Mouse (Mus musculus): Measurements from ENCODE around the gene Mark4.

The Mark4 gene

GRCm38 (mm10) chr7:19441448-19442091, 17.1 kb downstream of the Mark4 start:
- no peak for DNase-seq (ENCODE audit: low spot score in 2 of 2)

- no peak for DNase-seq (ENCODE audit: low spot score in 2 of 2)
These were observed 21.6 kb downstream of the Mark4 start for GRCm38 (mm10) chr7:19437048-19437447.

- DNase-seq (ENCODE audit: low spot score in 2 of 2), result no peak
These were observed 22.3 kb downstream of the Mark4 start for GRCm38 (mm10) chr7:19436276-19436675.

GRCm38 (mm10) chr7:19432475-19432874, 26.1 kb downstream of the Mark4 start:
- no peak for DNase-seq (ENCODE audit: low spot score in 2 of 2)

- DNase-seq (ENCODE audit: low spot score in 2 of 2), result no peak
These were observed 28.2 kb downstream of the Mark4 start for GRCm38 (mm10) chr7:19430402-19430801.

- no peak for DNase-seq (ENCODE audit: low spot score in 2 of 2)
These were observed 28.9 kb downstream of the Mark4 start for GRCm38 (mm10) chr7:19429726-19430125.

- DNase-seq (ENCODE audit: low spot score in 2 of 2), result no peak
These were observed 30.5 kb downstream of the Mark4 start for GRCm38 (mm10) chr7:19427999-19428650.

- no peak for DNase-seq (ENCODE audit: low spot score in 2 of 2)
These were observed 31.7 kb downstream of the Mark4 start for GRCm38 (mm10) chr7:19426888-19427287.

- no peak for DNase-seq (ENCODE audit: low spot score in 2 of 2)
These were observed 32.3 kb downstream of the Mark4 start for GRCm38 (mm10) chr7:19426349-19426748.

GRCm38 (mm10) chr7:19424051-19424450, 34.6 kb downstream of the Mark4 start:
- no peak for DNase-seq (ENCODE audit: low spot score in 2 of 2)

- no peak for DNase-seq (ENCODE audit: low spot score in 2 of 2)
These were observed 35.5 kb downstream of the Mark4 start for GRCm38 (mm10) chr7:19423083-19423482.

GRCm38 (mm10) chr7:19420821-19421636, 37.6 kb downstream of the Mark4 start:
- DNase-seq (ENCODE audit: low spot score in 2 of 2), result peak; percentile 74 to 85

GRCm38 (mm10) chr7:19420121-19420520, 38.5 kb downstream of the Mark4 start:
- no peak for DNase-seq (ENCODE audit: low spot score in 2 of 2)

GRCm38 (mm10) chr7:19416590-19416989, 42.0 kb downstream of the Mark4 start:
- DNase-seq (ENCODE audit: low spot score in 2 of 2), result no peak

GRCm38 (mm10) chr7:19413525-19413924, 45.1 kb downstream of the Mark4 start:
- DNase-seq (ENCODE audit: low spot score in 2 of 2), result no peak

GRCm38 (mm10) chr7:19411783-19412182, 46.8 kb downstream of the Mark4 start:
- DNase-seq (ENCODE audit: low spot score in 2 of 2), result no peak

- no peak for DNase-seq (ENCODE audit: low spot score in 2 of 2)
These were observed 47.8 kb downstream of the Mark4 start for GRCm38 (mm10) chr7:19410766-19411344.

GRCm38 (mm10) chr7:19409753-19410152, 48.9 kb downstream of the Mark4 start:
- no peak for DNase-seq (ENCODE audit: low spot score in 2 of 2)

- peak; percentile 74 to 80 for DNase-seq (ENCODE audit: low spot score in 2 of 2)
These were observed 53.2 kb downstream of the Mark4 start for GRCm38 (mm10) chr7:19405417-19405816.

- DNase-seq (ENCODE audit: low spot score in 2 of 2), result no peak
These were observed 54.1 kb downstream of the Mark4 start, which contains the start of gene Ckm for GRCm38 (mm10) chr7:19404476-19404875. Gene Ckm (plus strand): TSS chr7:19404776.

- DNase-seq (ENCODE audit: low spot score in 2 of 2), result peak; percentile 71 to 73
These were observed 54.8 kb downstream of the Mark4 start, which contains the start of gene Klc3 for GRCm38 (mm10) chr7:19403731-19404296. Gene Klc3 (minus strand): TSS chr7:19404104.

All from urinary bladder, postnatal 36 days (tissue).